Mouse (Mus musculus): Measurements from ENCODE around the gene Hmgb1. TPM values are rescaled to one million over a fixed set of nuclear protein-coding genes. Genes with fewer than 3 reads are reported as not detected.

The Hmgb1 gene
- total and polyA plus RNA-seq, 2 experiments from 2014 or later: 128 to 757 TPM

- no peak for DNase-seq (ENCODE audit: low spot score)
- Histone ChIP-seq H3K36me3 (ENCODE audit: insufficient read depth, low read length) (peaks cover 42% of the 10 kb centered on the region), H3K9me3 (ENCODE audit: low read length) (no peaks in the 10 kb centered on the region), H3K27me3 (ENCODE audit: insufficient read depth, low read length) (no peaks in the 10 kb centered on the region), H3K4me1 (ENCODE audit: insufficient read depth, low read length) (no peaks in the 10 kb centered on the region), H3K9ac (replicated peaks; ENCODE audit: low read length) (no peak overlapping the region), H3K4me3 (ENCODE audit: low read length) (no peak overlapping the region), H3K27ac (no peak overlapping the region), H3K4me2 (ENCODE audit: low read depth, low read length) (no peak overlapping the region)
- WGBS: 84% methylated on average over 5 of the region's 5 CpGs
- TF ChIP-seq CTCF (IDR thresholded peaks at IDR 0.05; ENCODE audit: low read depth): no peak
- ATAC-seq: no peak
Measured at GRCm38 (mm10) chr5:149206286-149206685, 22.0 kb upstream of the Hmgb1 start.

GRCm38 (mm10) chr5:149205265-149205664 is 21.0 kb upstream of the Hmgb1 start:
- H3K9ac ChIP-seq (replicated peaks; ENCODE audit: low read length): no peak overlapping the region
- H3K27me3 ChIP-seq (ENCODE audit: insufficient read depth, low read length): no peaks in the 10 kb centered on the region
- H3K27ac ChIP-seq: no peak overlapping the region
- ATAC-seq (no peak), DNase-seq (ENCODE audit: low spot score) (no peak)
- no peak for TF ChIP-seq CTCF (IDR thresholded peaks at IDR 0.05; ENCODE audit: low read depth)
- H3K36me3 ChIP-seq (ENCODE audit: insufficient read depth, low read length): peaks cover 42% of the 10 kb centered on the region
- H3K4me1 ChIP-seq (ENCODE audit: insufficient read depth, low read length): no peaks in the 10 kb centered on the region
- no peak overlapping the region for H3K4me3 ChIP-seq (ENCODE audit: low read length)
- no peaks in the 10 kb centered on the region for H3K9me3 ChIP-seq (ENCODE audit: low read length)
- H3K4me2 ChIP-seq (ENCODE audit: low read depth, low read length): no peak overlapping the region
- 64% methylated on average over 8 of the region's 8 CpGs for WGBS

GRCm38 (mm10) chr5:149204822-149205221 is 20.5 kb upstream of the Hmgb1 start:
- ATAC-seq (no peak), DNase-seq (ENCODE audit: low spot score) (no peak)
- Histone ChIP-seq H3K4me3 (ENCODE audit: low read length) (no peak overlapping the region), H3K36me3 (ENCODE audit: insufficient read depth, low read length) (peaks cover 42% of the 10 kb centered on the region), H3K4me1 (ENCODE audit: insufficient read depth, low read length) (no peaks in the 10 kb centered on the region), H3K27me3 (ENCODE audit: insufficient read depth, low read length) (no peaks in the 10 kb centered on the region), H3K9ac (replicated peaks; ENCODE audit: low read length) (no peak overlapping the region), H3K4me2 (ENCODE audit: low read depth, low read length) (no peak overlapping the region), H3K9me3 (ENCODE audit: low read length) (no peaks in the 10 kb centered on the region), H3K27ac (no peak overlapping the region)
- TF ChIP-seq CTCF (IDR thresholded peaks at IDR 0.05; ENCODE audit: low read depth): no peak
- WGBS: 83% methylated on average over 7 of the region's 7 CpGs

GRCm38 (mm10) chr5:149203796-149204375 is 19.6 kb upstream of the Hmgb1 start:
- Histone ChIP-seq H3K27me3 (ENCODE audit: insufficient read depth, low read length) (no peaks in the 10 kb centered on the region), H3K9me3 (ENCODE audit: low read length) (no peaks in the 10 kb centered on the region), H3K4me2 (ENCODE audit: low read depth, low read length) (no peak overlapping the region), H3K27ac (no peak overlapping the region), H3K4me1 (ENCODE audit: insufficient read depth, low read length) (no peaks in the 10 kb centered on the region), H3K36me3 (ENCODE audit: insufficient read depth, low read length) (peaks cover 51% of the 10 kb centered on the region), H3K4me3 (ENCODE audit: low read length) (no peak overlapping the region), H3K9ac (replicated peaks; ENCODE audit: low read length) (no peak overlapping the region)
- DNase-seq (ENCODE audit: low spot score): no peak
- ATAC-seq: no peak
- 88% methylated on average over 4 of the region's 4 CpGs for WGBS
- no peak for TF ChIP-seq CTCF (IDR thresholded peaks at IDR 0.05; ENCODE audit: low read depth)

- Histone ChIP-seq H3K9me3 (ENCODE audit: low read length) (no peaks in the 10 kb centered on the region), H3K4me2 (ENCODE audit: low read depth, low read length) (no peak overlapping the region), H3K4me3 (ENCODE audit: low read length) (no peak overlapping the region), H3K4me1 (ENCODE audit: insufficient read depth, low read length) (no peaks in the 10 kb centered on the region), H3K27ac (no peak overlapping the region), H3K36me3 (ENCODE audit: insufficient read depth, low read length) (peaks cover 54% of the 10 kb centered on the region), H3K27me3 (ENCODE audit: insufficient read depth, low read length) (no peaks in the 10 kb centered on the region), H3K9ac (replicated peaks; ENCODE audit: low read length) (no peak overlapping the region)
- no peak for TF ChIP-seq CTCF (IDR thresholded peaks at IDR 0.05; ENCODE audit: low read depth)
- no peak for ATAC-seq
- DNase-seq (ENCODE audit: low spot score): no peak
- 84% methylated on average over 5 of the region's 5 CpGs for WGBS
Measured at GRCm38 (mm10) chr5:149202941-149203340, 18.7 kb upstream of the Hmgb1 start.

GRCm38 (mm10) chr5:149198782-149199181 is 14.5 kb upstream of the Hmgb1 start:
- no peak for DNase-seq (ENCODE audit: low spot score)
- no peak for TF ChIP-seq CTCF (IDR thresholded peaks at IDR 0.05; ENCODE audit: low read depth)
- no peaks in the 10 kb centered on the region for H3K4me1 ChIP-seq (ENCODE audit: insufficient read depth, low read length)
- H3K27me3 ChIP-seq (ENCODE audit: insufficient read depth, low read length): no peaks in the 10 kb centered on the region
- no peak overlapping the region for H3K4me2 ChIP-seq (ENCODE audit: low read depth, low read length)
- no peak overlapping the region for H3K4me3 ChIP-seq (ENCODE audit: low read length)
- 91% methylated on average over 1 of the region's 1 CpGs for WGBS
- no peak overlapping the region for H3K27ac ChIP-seq
- H3K9me3 ChIP-seq (ENCODE audit: low read length): no peaks in the 10 kb centered on the region
- H3K36me3 ChIP-seq (ENCODE audit: insufficient read depth, low read length): peaks cover 48% of the 10 kb centered on the region
- no peak overlapping the region for H3K9ac ChIP-seq (replicated peaks; ENCODE audit: low read length)
- no peak for ATAC-seq

- Histone ChIP-seq H3K27me3 (ENCODE audit: insufficient read depth, low read length) (no peaks in the 10 kb centered on the region), H3K4me2 (ENCODE audit: low read depth, low read length) (no peak overlapping the region), H3K27ac (no peak overlapping the region), H3K4me3 (ENCODE audit: low read length) (no peak overlapping the region), H3K4me1 (ENCODE audit: insufficient read depth, low read length) (no peaks in the 10 kb centered on the region), H3K9me3 (ENCODE audit: low read length) (no peaks in the 10 kb centered on the region), H3K9ac (replicated peaks; ENCODE audit: low read length) (no peak overlapping the region), H3K36me3 (ENCODE audit: insufficient read depth, low read length) (peaks cover 34% of the 10 kb centered on the region)
- no peak for DNase-seq (ENCODE audit: low spot score)
- 0% methylated on average over 1 of the region's 1 CpGs for WGBS
- no peak for ATAC-seq
- no peak for TF ChIP-seq CTCF (IDR thresholded peaks at IDR 0.05; ENCODE audit: low read depth)
Measured at GRCm38 (mm10) chr5:149196611-149197010, 12.3 kb upstream of the Hmgb1 start.
